In genomic region chr9:65828511-65828910, GRCm38 (mm10) we compare ENCODE assay signal across 8 mouse cellular contexts. TPM values are rescaled to one million over a fixed set of nuclear protein-coding genes. Genes with fewer than 3 reads are reported as not detected.
A peak's percentile ranks its signal among the peaks of the same experiment; 100 is the strongest.
DNase-seq lines count a peak whose midpoint lies in the region; ATAC-seq and TF ChIP-seq lines count a peak whose summit lies in the region.

No protein-coding gene starts in this region.

- H3K4me2 ChIP-seq in intestine, embryonic 14.5 days (ENCODE audit: low read length), result peak overlapping the region; percentile 61
- H3K4me2 ChIP-seq in midbrain, embryonic 15.5 days, result peak overlapping the region; percentile 63; the same call in 1 of the 2 replicates

- no peaks in the 10 kb centered on the region for H3K36me3 ChIP-seq in heart, embryonic 10.5 days
- no peaks in the 10 kb centered on the region for H3K36me3 ChIP-seq in intestine, embryonic 14.5 days (ENCODE audit: control insufficient read depth, insufficient read depth, low read length)
- H3K36me3 ChIP-seq in midbrain, embryonic 15.5 days (replicated peaks), result no peaks in the 10 kb centered on the region

- no peaks in the 10 kb centered on the region for H3K9me3 ChIP-seq in heart, embryonic 10.5 days
- no peaks in the 10 kb centered on the region for H3K9me3 ChIP-seq in intestine, embryonic 14.5 days (ENCODE audit: control insufficient read depth, low read length)
- H3K9me3 ChIP-seq in midbrain, embryonic 15.5 days, result no peaks in the 10 kb centered on the region

- TF ChIP-seq POLR2A in cortical plate, adult 2 months (IDR thresholded peaks at IDR 0.05; ENCODE audit: extremely low read depth, insufficient read depth, low read length), result no peak

- H3K9ac ChIP-seq in intestine, embryonic 14.5 days (ENCODE audit: low read length), result peak overlapping the region; percentile 96; the same call in 1 of the 2 replicates
- no peak overlapping the region for H3K9ac ChIP-seq in midbrain, embryonic 15.5 days

- H3K4me1 ChIP-seq in heart, embryonic 10.5 days, result peaks cover 41% of the 10 kb centered on the region
- H3K4me1 ChIP-seq in cortical plate, adult 2 months (ENCODE audit: control insufficient read depth, insufficient read depth, low read length), result peaks cover 11% of the 10 kb centered on the region
- H3K4me1 ChIP-seq in intestine, embryonic 14.5 days (replicated peaks; ENCODE audit: control insufficient read depth, insufficient read depth, low read length), result peaks cover 33% of the 10 kb centered on the region
- peaks cover 40% of the 10 kb centered on the region for H3K4me1 ChIP-seq in midbrain, embryonic 15.5 days

- no peak for ATAC-seq in intestine, embryonic 14.5 days (replicated peaks; ENCODE audit: low FRiP score, low TSS enrichment, low read depth)
- ATAC-seq in midbrain, embryonic 15.5 days (replicated peaks), result no peak

- peak overlapping the region; percentile 88 for H3K4me3 ChIP-seq in heart, embryonic 10.5 days
- peak overlapping the region; percentile 90; the same call in 1 of the 2 replicates for H3K4me3 ChIP-seq in cortical plate, adult 2 months (ENCODE audit: insufficient read depth, low read length)
- peak overlapping the region; percentile 77 for H3K4me3 ChIP-seq in intestine, embryonic 14.5 days (ENCODE audit: low read depth, low read length)
- 0 out of 2 replicates have a peak overlapping the region, but pooled peaks have one; percentile 91 for H3K4me3 ChIP-seq in midbrain, embryonic 15.5 days

- H3K27me3 ChIP-seq in heart, embryonic 10.5 days (ENCODE audit: insufficient read depth, poor library complexity, severe bottlenecking), result no peaks in the 10 kb centered on the region
- H3K27me3 ChIP-seq in intestine, embryonic 14.5 days (replicated peaks; ENCODE audit: control insufficient read depth, insufficient read depth, low read length), result no peaks in the 10 kb centered on the region
- no peaks in the 10 kb centered on the region for H3K27me3 ChIP-seq in midbrain, embryonic 15.5 days (replicated peaks)

- TF ChIP-seq CTCF in cortical plate, adult 2 months (IDR thresholded peaks at IDR 0.05; ENCODE audit: extremely low read depth, insufficient read depth, low read length), result no peak

- 15% methylated on average over 3 of the region's 3 CpGs for WGBS in heart, embryonic 10.5 days
- 14% methylated on average over 3 of the region's 3 CpGs for WGBS in intestine, embryonic 14.5 days
- WGBS in midbrain, embryonic 15.5 days, result 50% methylated on average over 3 of the region's 3 CpGs

- H3K27ac ChIP-seq in heart, embryonic 10.5 days, result peak overlapping the region; percentile 100
- H3K27ac ChIP-seq in cortical plate, adult 2 months (ENCODE audit: insufficient read depth, low read length), result no peak overlapping the region
- H3K27ac ChIP-seq in intestine, embryonic 14.5 days (ENCODE audit: low read depth), result peak overlapping the region; percentile 98; the same call in 1 of the 2 replicates
- no peak overlapping the region for H3K27ac ChIP-seq in midbrain, embryonic 15.5 days

- intact Hi-C loops in heart, postnatal 14 days (cut with DNase I), result loop anchor here (2.0 to 10.0 kb wide), 4 partner anchors 74 to 766 kb away; partner anchors contain the start of gene Usp3

- no peak for DNase-seq in heart, embryonic 10.5 days (ENCODE audit: low spot score)
- no peak for DNase-seq in heart, postnatal 14 days
- no peak for DNase-seq in intestine, embryonic 14.5 days (ENCODE audit: low spot score)
- no peak for DNase-seq in thymus, postnatal 10 days (ENCODE audit: low spot score in 2 of 2)
- no peak for DNase-seq in c-Kit-positive CD71-positive TER-119-positive erythroid progenitor cells, embryonic 14.5 days (ENCODE audit: low spot score)
- DNase-seq in kidney, adult 11 months, result no peak

RNA-seq across cellular contexts. Expression of gene Zfp609, which starts 1.1 kb away (rescaled TPM):
- polyA plus RNA-seq in heart, embryonic 10.5 days (2016; fragmentation: Nextera tagmentation; extraction: Ambion mirVana), result 5.8 and 7.7 TPM in 2 replicates
- total RNA-seq in heart, postnatal 14 days (2021), result 10 to 100 TPM; 27.5 to 28.3 TPM
- 14.1 and 16.0 TPM in 2 replicates for polyA plus RNA-seq in cortical plate, adult 2 months (2012; rRNA removed)
- polyA plus RNA-seq in intestine, embryonic 14.5 days (2014; fragmentation: Nextera tagmentation; extraction: Ambion mirVana), result 7.8 and 7.9 TPM in 2 replicates
- polyA plus RNA-seq in midbrain, embryonic 15.5 days (2015; fragmentation: Nextera tagmentation; extraction: Ambion mirVana), result 8.7 and 9.1 TPM in 2 replicates

Comparison
In these comparisons a context has a peak if more than half of its experiments do, and no peak if none do; other contexts are left out.
1. H3K27ac ChIP-seq: peak in heart, embryonic 10.5 days (single experiment) and intestine, embryonic 14.5 days (single experiment); none in cortical plate, adult 2 months (single experiment) and midbrain, embryonic 15.5 days (single experiment).
2. Peak in every context shown above with its lines, with median percentiles within 50 percentile points of each other: H3K4me3 ChIP-seq.